Mouse (Mus musculus): ENCODE measurements at regions not wholly inside any gene's neighbourhood (a gene's known extent, or its start where the extent isn't known, plus 50 kb on each side); places are given as distances from the start of the nearest gene placed in this dataset.

- DNase-seq (ENCODE audit: low read depth): no peak
Observed at GRCm38 (mm10) chr16:7647275-7647926, 777.5 kb downstream of the Tmem114 start.

- DNase-seq (ENCODE audit: low read depth): no peak
Observed at GRCm38 (mm10) chr16:7644363-7644762, 780.6 kb downstream of the Tmem114 start.

- DNase-seq (ENCODE audit: low read depth): no peak
Observed at GRCm38 (mm10) chr16:7638955-7639755, 785.8 kb downstream of the Tmem114 start.

GRCm38 (mm10) chr16:7637993-7638392 lies 786.9 kb downstream of the Tmem114 start:
- DNase-seq (ENCODE audit: low read depth): no peak

GRCm38 (mm10) chr16:7637121-7637700 lies 787.7 kb downstream of the Tmem114 start:
- no peak for DNase-seq (ENCODE audit: low read depth)

GRCm38 (mm10) chr16:7636326-7636725 lies 788.6 kb downstream of the Tmem114 start:
- no peak for DNase-seq (ENCODE audit: low read depth)

- DNase-seq (ENCODE audit: low read depth): no peak
Observed at GRCm38 (mm10) chr16:7632474-7632873, 792.5 kb downstream of the Tmem114 start.

- DNase-seq (ENCODE audit: low read depth): no peak
Observed at GRCm38 (mm10) chr16:7628351-7628750, 796.6 kb downstream of the Tmem114 start.

- DNase-seq (ENCODE audit: low read depth): no peak
Observed at GRCm38 (mm10) chr16:7606602-7607001, 818.3 kb downstream of the Tmem114 start.

- no peak for DNase-seq (ENCODE audit: low read depth)
Observed at GRCm38 (mm10) chr16:7602428-7602827, 822.5 kb downstream of the Tmem114 start.

- DNase-seq (ENCODE audit: low read depth): no peak
Observed at GRCm38 (mm10) chr16:7574879-7575278, 850.1 kb downstream of the Tmem114 start.

- no peak for DNase-seq (ENCODE audit: low read depth)
Observed at GRCm38 (mm10) chr16:7560841-7561240, 864.1 kb downstream of the Tmem114 start.

- no peak for DNase-seq (ENCODE audit: low read depth)
Observed at GRCm38 (mm10) chr16:7559177-7559576, 865.8 kb downstream of the Tmem114 start.

GRCm38 (mm10) chr16:7558637-7559036 lies 866.3 kb downstream of the Tmem114 start:
- no peak for DNase-seq (ENCODE audit: low read depth)

GRCm38 (mm10) chr16:7555911-7556310 lies 869.0 kb downstream of the Tmem114 start:
- DNase-seq (ENCODE audit: low read depth): no peak

GRCm38 (mm10) chr16:7549568-7549967 lies 875.4 kb downstream of the Tmem114 start:
- DNase-seq (ENCODE audit: low read depth): no peak

- no peak for DNase-seq (ENCODE audit: low read depth)
Observed at GRCm38 (mm10) chr16:7544067-7544466, 880.9 kb downstream of the Tmem114 start.

- DNase-seq (ENCODE audit: low read depth): no peak
Observed at GRCm38 (mm10) chr16:7529811-7530210, 895.1 kb downstream of the Tmem114 start.

GRCm38 (mm10) chr16:7528963-7529362 lies 896.0 kb downstream of the Tmem114 start:
- DNase-seq (ENCODE audit: low read depth): no peak

GRCm38 (mm10) chr16:7527923-7528776 lies 896.8 kb downstream of the Tmem114 start:
- no peak for DNase-seq (ENCODE audit: low read depth)

- no peak for DNase-seq (ENCODE audit: low read depth)
Observed at GRCm38 (mm10) chr16:7518711-7519110, 906.2 kb downstream of the Tmem114 start.

All from induced T-regulatory cell, adult 2 months (primary cell).